Mouse (Mus musculus): ENCODE data around the gene Scaf8. TPM values are rescaled to one million over a fixed set of nuclear protein-coding genes. Genes with fewer than 3 reads are reported as not detected.
"Not testable (repeated sequence)": the region's sequence is repeated elsewhere in the genome, so short reads cannot be mapped to it uniquely, and the experiment has no call there.

Scaf8 gene
- total and polyA plus RNA-seq, 2 experiments from 2014 or later, result 15.8 to 56.0 TPM

DNA sequence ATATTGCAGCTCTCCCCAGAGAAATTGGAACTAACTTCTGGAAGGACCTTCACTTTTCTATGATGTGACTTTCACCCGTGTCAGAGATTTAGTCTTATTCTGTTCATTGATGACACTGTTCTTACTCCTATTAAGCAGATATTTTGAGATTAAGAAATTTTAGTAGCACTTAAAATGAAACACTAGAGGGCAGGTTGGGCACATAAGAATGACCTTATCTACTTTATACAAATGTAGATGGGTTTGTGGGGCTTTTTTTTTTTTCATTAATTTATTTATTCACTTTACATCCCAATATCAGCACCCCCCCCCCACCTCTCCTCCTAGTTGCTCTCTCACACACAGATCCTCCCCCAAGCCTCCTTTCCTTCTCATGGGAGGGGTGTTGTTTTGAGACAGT is 15.5 kb upstream of the Scaf8 start:
- not testable (repeated sequence) for DNase-seq (ENCODE audit: low spot score); H3K4me2 ChIP-seq (ENCODE audit: low read depth, low read length, poor library complexity, severe bottlenecking); H3K4me1 ChIP-seq (ENCODE audit: insufficient read depth, low read length); H3K9me3 ChIP-seq (ENCODE audit: low read length); H3K27me3 ChIP-seq (ENCODE audit: insufficient read depth, low read length); H3K27ac ChIP-seq (ENCODE audit: low read depth, low read length); H3K36me3 ChIP-seq (ENCODE audit: insufficient read depth, low read length); H3K4me3 ChIP-seq (ENCODE audit: low read depth, low read length); ATAC-seq (ENCODE audit: low FRiP score); H3K9ac ChIP-seq (replicated peaks; ENCODE audit: low read length, poor library complexity, severe bottlenecking)
- TF ChIP-seq CTCF (IDR thresholded peaks at IDR 0.05), result peak; percentile 37
- 91% methylated on average over 1 of the region's 1 CpGs for WGBS

DNA sequence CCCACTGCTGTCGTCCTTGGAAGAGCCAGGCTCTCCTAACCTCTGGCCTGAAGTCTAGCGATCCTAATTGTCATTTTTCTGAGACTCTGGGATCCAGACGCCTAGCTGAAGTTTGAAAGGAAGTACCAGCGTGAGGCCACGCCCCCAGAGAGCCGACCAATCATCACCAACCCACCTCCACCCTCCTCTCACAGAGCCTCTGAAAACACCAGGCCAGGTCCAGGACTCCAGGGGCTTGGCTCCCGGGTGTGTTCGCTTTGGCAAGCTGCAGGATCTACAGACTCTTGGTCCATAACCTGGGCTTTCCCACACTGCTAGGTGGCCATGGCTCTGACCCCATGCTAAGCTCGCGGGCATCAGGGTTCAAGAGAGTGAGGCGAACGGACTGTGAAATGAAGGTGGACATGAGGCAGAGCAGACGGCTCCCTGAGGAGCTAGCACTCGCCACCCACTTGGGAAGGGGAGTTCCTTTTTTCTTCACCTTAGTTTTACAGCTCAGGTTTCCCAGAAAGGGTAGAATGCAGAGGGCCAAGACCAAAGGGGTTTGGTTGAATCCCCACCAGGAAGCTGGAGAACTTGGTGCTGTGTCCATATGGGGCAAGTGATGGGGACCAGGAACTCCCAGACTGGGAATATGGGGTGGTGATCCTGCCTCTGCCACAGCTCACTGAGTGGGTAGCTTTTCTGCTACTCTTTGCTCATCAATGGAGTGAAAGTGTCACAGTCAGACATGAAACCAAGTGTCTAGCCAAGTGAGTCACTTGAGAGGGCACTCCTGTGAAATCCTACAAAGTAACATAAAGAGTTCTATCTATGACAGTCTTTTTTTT is 12.2 kb upstream of the Scaf8 start:
- no peak overlapping the region for H3K4me3 ChIP-seq (ENCODE audit: low read depth, low read length)
- no peak for TF ChIP-seq CTCF (IDR thresholded peaks at IDR 0.05)
- H3K4me1 ChIP-seq (ENCODE audit: insufficient read depth, low read length), result no peaks in the 10 kb centered on the region
- H3K36me3 ChIP-seq (ENCODE audit: insufficient read depth, low read length), result no peaks in the 10 kb centered on the region
- peak overlapping the region; percentile 38; the same call in 1 of the 2 replicates for H3K4me2 ChIP-seq (ENCODE audit: low read depth, low read length, poor library complexity, severe bottlenecking)
- 6% methylated on average over 14 of the region's 14 CpGs for whole genome bisulfite sequencing
- no peak overlapping the region for H3K27ac ChIP-seq (ENCODE audit: low read depth, low read length)
- H3K9me3 ChIP-seq (ENCODE audit: low read length), result no peaks in the 10 kb centered on the region
- no peaks in the 10 kb centered on the region for H3K27me3 ChIP-seq (ENCODE audit: insufficient read depth, low read length)
- H3K9ac ChIP-seq (replicated peaks; ENCODE audit: low read length, poor library complexity, severe bottlenecking), result no peak overlapping the region
- ATAC-seq (ENCODE audit: low FRiP score) (no peak), DNase-seq (ENCODE audit: low spot score) (peak; percentile 8)

DNA sequence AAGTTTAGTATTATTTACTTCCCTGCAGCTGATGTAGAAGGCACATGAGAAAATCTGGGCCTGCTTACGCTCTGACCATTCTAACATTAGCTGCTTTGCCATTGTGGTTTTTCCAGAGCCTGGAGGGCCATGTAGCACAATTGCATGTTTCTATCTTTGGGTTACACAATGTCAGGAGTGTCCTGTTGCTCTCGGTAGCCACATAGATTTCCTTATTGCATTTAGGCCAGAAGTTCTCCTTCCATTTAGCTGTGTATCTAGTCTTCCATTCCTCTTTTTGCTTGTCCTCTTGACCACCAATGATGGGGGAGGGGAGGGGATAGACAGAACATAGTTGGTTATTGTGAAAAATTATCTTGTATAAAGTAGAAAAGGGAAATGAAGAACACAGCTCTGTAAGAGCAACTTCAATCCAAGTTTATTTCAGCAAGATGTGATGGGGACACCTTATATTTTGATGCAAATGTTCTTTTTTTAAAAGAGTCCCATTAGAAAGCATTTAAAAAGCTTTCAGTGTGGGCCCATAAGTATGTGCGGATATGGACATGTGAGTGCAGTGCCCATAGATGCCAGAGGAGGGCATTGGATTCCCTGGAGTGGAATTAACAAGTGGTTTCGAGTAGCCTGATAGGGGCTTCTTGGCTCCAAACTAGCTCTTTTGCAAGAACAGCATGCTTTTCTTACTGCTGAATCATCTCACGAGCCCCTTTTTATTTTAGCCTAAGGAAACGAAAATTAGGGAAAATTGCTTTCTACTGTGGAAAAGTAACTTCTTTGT is 10.4 kb upstream of the Scaf8 start:
- 92% methylated on average over 6 of the region's 6 CpGs for WGBS
- TF ChIP-seq CTCF (IDR thresholded peaks at IDR 0.05), result peak; percentile 42; the same call in 1 of the 2 replicates

DNA sequence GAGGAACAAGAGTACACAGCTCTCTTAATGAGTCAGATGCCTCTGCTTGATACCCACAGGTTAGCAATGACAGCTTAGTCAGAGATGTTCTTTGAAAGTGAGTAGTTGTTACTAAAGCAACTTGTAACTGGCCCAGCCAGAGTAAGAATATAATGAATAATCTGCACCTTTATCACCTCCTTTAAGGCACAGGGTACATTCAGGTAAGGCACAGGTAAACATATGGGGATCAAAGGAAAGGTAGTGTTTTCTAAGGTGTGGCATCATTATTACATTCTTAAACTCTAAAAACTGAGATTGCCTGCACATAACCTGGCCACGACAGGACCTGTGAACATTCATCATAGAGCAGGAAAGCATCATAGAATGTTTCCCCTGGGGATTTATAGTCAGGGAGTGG is 9.8 kb upstream of the Scaf8 start:
- no peak overlapping the region for H3K9ac ChIP-seq (replicated peaks; ENCODE audit: low read length, poor library complexity, severe bottlenecking)
- H3K27ac ChIP-seq (ENCODE audit: low read depth, low read length), result no peak overlapping the region
- no peaks in the 10 kb centered on the region for H3K4me1 ChIP-seq (ENCODE audit: insufficient read depth, low read length)
- H3K4me3 ChIP-seq (ENCODE audit: low read depth, low read length), result no peak overlapping the region
- ATAC-seq (ENCODE audit: low FRiP score) (no peak), DNase-seq (ENCODE audit: low spot score) (no peak)
- TF ChIP-seq CTCF (IDR thresholded peaks at IDR 0.05), result no peak
- WGBS, result 97% methylated on average over 1 of the region's 1 CpGs
- H3K27me3 ChIP-seq (ENCODE audit: insufficient read depth, low read length), result no peaks in the 10 kb centered on the region
- no peaks in the 10 kb centered on the region for H3K36me3 ChIP-seq (ENCODE audit: insufficient read depth, low read length)
- no peak overlapping the region for H3K4me2 ChIP-seq (ENCODE audit: low read depth, low read length, poor library complexity, severe bottlenecking)
- no peaks in the 10 kb centered on the region for H3K9me3 ChIP-seq (ENCODE audit: low read length)

More for the DNA sequence above, 10.4 kb upstream of the Scaf8 start:
- H3K9me3 ChIP-seq (ENCODE audit: low read length), result no peaks in the 10 kb centered on the region
- ATAC-seq (ENCODE audit: low FRiP score) (no peak), DNase-seq (ENCODE audit: low spot score) (no peak)
- H3K27ac ChIP-seq (ENCODE audit: low read depth, low read length), result no peak overlapping the region
- H3K36me3 ChIP-seq (ENCODE audit: insufficient read depth, low read length), result no peaks in the 10 kb centered on the region
- no peaks in the 10 kb centered on the region for H3K27me3 ChIP-seq (ENCODE audit: insufficient read depth, low read length)
- H3K9ac ChIP-seq (replicated peaks; ENCODE audit: low read length, poor library complexity, severe bottlenecking), result no peak overlapping the region
- H3K4me2 ChIP-seq (ENCODE audit: low read depth, low read length, poor library complexity, severe bottlenecking), result no peak overlapping the region
- no peaks in the 10 kb centered on the region for H3K4me1 ChIP-seq (ENCODE audit: insufficient read depth, low read length)
- no peak overlapping the region for H3K4me3 ChIP-seq (ENCODE audit: low read depth, low read length)

DNA sequence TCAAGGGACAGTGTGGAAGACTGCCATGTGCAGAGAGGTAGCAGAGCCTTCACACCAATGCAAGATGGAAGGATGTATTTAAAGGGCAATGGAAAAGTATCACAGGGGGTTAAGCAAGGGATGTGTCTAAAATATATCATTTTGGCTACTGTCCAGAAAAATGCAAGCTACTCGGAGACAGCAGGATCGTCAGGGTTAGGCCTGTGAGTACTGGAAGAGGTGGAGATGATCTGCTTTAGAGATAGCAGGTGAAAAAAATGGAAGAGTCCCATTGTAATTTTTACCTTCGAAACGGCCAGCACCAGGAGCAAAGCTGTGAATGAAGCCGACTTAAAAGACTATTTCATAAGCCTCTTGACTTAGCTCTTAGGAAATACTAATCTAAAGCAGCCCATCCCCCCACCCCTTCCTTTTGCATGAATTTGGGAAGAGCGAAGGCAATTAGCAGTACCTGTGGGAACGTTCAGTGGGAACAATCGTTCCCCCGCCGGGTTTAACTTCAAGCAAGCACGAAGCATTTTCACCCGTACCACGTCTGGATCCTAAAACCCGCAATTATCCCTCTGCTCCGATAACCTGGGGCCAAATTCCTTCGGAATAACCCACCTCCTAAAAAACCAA is 925 bp upstream of the Scaf8 start:
- Histone ChIP-seq H3K4me1 (ENCODE audit: insufficient read depth, low read length) (no peaks in the 10 kb centered on the region), H3K9ac (replicated peaks; ENCODE audit: low read length, poor library complexity, severe bottlenecking) (peak overlapping the region; percentile 70), H3K4me3 (ENCODE audit: low read depth, low read length) (peak overlapping the region; percentile 75), H3K4me2 (ENCODE audit: low read depth, low read length, poor library complexity, severe bottlenecking) (peak overlapping the region; percentile 50), H3K27ac (ENCODE audit: low read depth, low read length) (peak overlapping the region; percentile 97), H3K27me3 (ENCODE audit: insufficient read depth, low read length) (no peaks in the 10 kb centered on the region), H3K9me3 (ENCODE audit: low read length) (no peaks in the 10 kb centered on the region), H3K36me3 (ENCODE audit: insufficient read depth, low read length) (no peaks in the 10 kb centered on the region)
- peak; percentile 21 for DNase-seq (ENCODE audit: low spot score)
- no peak for TF ChIP-seq CTCF (IDR thresholded peaks at IDR 0.05)
- under 1% methylated on average over 16 of the region's 16 CpGs for WGBS
- no peak for ATAC-seq (ENCODE audit: low FRiP score)
